Mouse (Mus musculus) neural tube, embryonic 13.5 days (tissue): ENCODE measurements at regions not wholly inside any gene's neighbourhood (a gene's known extent, or its start where the extent isn't known, plus 50 kb on each side); places are given as distances from the start of the nearest gene placed in this dataset.

Experiments used
- ATAC-seq: fragments of 200-750 bp; cut with Nextera tagmentation; 2 replicates; pipeline ENCODE4 v1.8.0; 2017; ENCODE audit warnings: low read depth, mild to moderate bottlenecking, moderate TSS enrichment, moderate library complexity
- H3K27ac ChIP-seq: fragments of 300-500 bp; sonication (generic); replicated peaks from 2 replicates; pipeline ENCODE4 v1.5.1; 2015; ENCODE audit warnings: moderate library complexity, mild to moderate bottlenecking, inconsistent platforms
- H3K27me3 ChIP-seq: fragments of 300-500 bp; sonication (generic); 2 replicates; pipeline ENCODE4 v1.6.1; 2015; ENCODE audit warnings: mild to moderate bottlenecking, inconsistent platforms
- H3K36me3 ChIP-seq: fragments of 300-500 bp; sonication (generic); 2 replicates; pipeline ENCODE4 v1.6.1; 2015; ENCODE audit warnings: mild to moderate bottlenecking, inconsistent platforms
- H3K4me1 ChIP-seq: fragments of 300-500 bp; sonication (generic); replicated peaks from 2 replicates; pipeline ENCODE4 v1.6.1; 2015; ENCODE audit warnings: inconsistent platforms
- H3K4me2 ChIP-seq: fragments of 300-500 bp; sonication (generic); 2 replicates; pipeline ENCODE4 v1.6.1; 2015; ENCODE audit warnings: inconsistent platforms, mild to moderate bottlenecking, moderate library complexity
- H3K4me3 ChIP-seq: fragments of 300-500 bp; sonication (generic); 2 replicates; pipeline ENCODE4 v1.5.1; 2015; ENCODE audit warnings: mild to moderate bottlenecking, inconsistent platforms
- H3K9ac ChIP-seq: fragments of 300-500 bp; sonication (generic); 2 replicates; pipeline ENCODE4 v1.6.1; 2015; ENCODE audit warnings: moderate library complexity, mild to moderate bottlenecking, inconsistent platforms
- H3K9me3 ChIP-seq: fragments of 300-500 bp; sonication (generic); 2 replicates; pipeline ENCODE4 v1.6.1; 2016; ENCODE audit warnings: inconsistent platforms
- WGBS: fragments of 180-500 bp; shearing (Covaris S2); methylation state at CpG from one replicate; pipeline ENCODE4 v1.1.7; 2015; 5-methylcytosine and 5-hydroxymethylcytosine counted together

DNA sequence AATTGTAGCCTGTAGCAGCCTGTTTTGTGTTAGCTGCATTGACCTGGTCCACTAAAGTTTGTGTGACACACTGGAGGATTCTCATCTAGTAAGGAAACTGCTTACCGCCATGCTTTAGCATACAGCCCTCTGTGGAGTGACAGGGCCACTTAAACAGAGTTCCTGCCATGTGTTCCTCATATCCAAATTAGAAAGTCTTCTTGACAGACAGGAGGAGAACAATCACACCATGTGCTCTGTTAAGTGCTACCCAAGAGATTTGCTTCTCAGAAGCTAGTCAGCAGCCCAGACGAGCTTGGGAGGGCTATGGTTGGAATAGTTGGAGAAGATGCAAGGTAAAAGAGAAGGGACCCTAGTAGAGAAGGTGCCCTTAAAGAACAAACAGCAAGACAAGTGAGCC lies 369.6 kb downstream of the Fgf9 start:
- Histone ChIP-seq H3K4me1 (no peaks in the 10 kb centered on the region), H3K9me3 (no peaks in the 10 kb centered on the region), H3K36me3 (no peaks in the 10 kb centered on the region), H3K27me3 (no peaks in the 10 kb centered on the region), H3K4me3 (no peak overlapping the region), H3K27ac (no peak overlapping the region), H3K4me2 (no peak overlapping the region), H3K9ac (no peak overlapping the region)
- WGBS: 79% methylated on average over 2 of the region's 2 CpGs
- ATAC-seq: no peak

DNA sequence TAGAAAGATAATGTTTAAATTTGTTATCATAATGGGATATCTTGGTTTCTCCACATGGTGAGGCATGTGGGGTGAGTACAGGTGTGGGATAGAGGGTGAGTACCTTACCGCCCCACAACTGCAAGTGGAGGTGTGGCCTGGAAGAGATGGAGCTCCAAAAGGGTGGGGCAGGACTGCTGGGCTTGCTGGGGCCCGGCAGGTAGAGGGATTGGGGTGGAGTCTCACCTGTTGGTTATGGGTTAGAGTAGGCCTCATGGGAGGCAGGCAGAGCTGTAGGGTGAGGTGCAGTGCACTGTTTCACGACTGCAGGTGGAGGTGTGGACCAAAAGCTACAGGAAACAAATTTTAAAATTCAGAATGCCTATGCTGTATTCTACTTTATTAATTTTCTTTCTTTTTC lies 365.7 kb downstream of the Fgf9 start:
- no peaks in the 10 kb centered on the region for H3K27me3 ChIP-seq
- H3K27ac ChIP-seq: no peak overlapping the region

GRCm38 (mm10) chr14:58426472-58426871 lies 356.1 kb downstream of the Fgf9 start:
- no peak for ATAC-seq
- H3K4me1 ChIP-seq: no peaks in the 10 kb centered on the region
- no peak overlapping the region for H3K9ac ChIP-seq
- WGBS: 68% methylated on average over 6 of the region's 6 CpGs
- no peaks in the 10 kb centered on the region for H3K36me3 ChIP-seq
- H3K9me3 ChIP-seq: no peaks in the 10 kb centered on the region
- no peaks in the 10 kb centered on the region for H3K27me3 ChIP-seq
- no peak overlapping the region for H3K4me2 ChIP-seq
- H3K27ac ChIP-seq: no peak overlapping the region
- no peak overlapping the region for H3K4me3 ChIP-seq

More for the DNA sequence above, 365.7 kb downstream of the Fgf9 start:
- H3K4me3 ChIP-seq: no peak overlapping the region
- WGBS: 79% methylated on average over 3 of the region's 3 CpGs
- no peak overlapping the region for H3K9ac ChIP-seq
- H3K36me3 ChIP-seq: no peaks in the 10 kb centered on the region
- no peak for ATAC-seq
- H3K9me3 ChIP-seq: no peaks in the 10 kb centered on the region
- no peak overlapping the region for H3K4me2 ChIP-seq
- no peaks in the 10 kb centered on the region for H3K4me1 ChIP-seq

GRCm38 (mm10) chr14:58421904-58422303 lies 351.6 kb downstream of the Fgf9 start:
- 28% methylated on average over 5 of the region's 5 CpGs for WGBS
- Histone ChIP-seq H3K4me3 (no peak overlapping the region), H3K27me3 (no peaks in the 10 kb centered on the region), H3K9ac (no peak overlapping the region), H3K27ac (no peak overlapping the region), H3K4me2 (no peak overlapping the region), H3K36me3 (no peaks in the 10 kb centered on the region), H3K9me3 (no peaks in the 10 kb centered on the region), H3K4me1 (no peaks in the 10 kb centered on the region)
- ATAC-seq: no peak

- no peak overlapping the region for H3K4me3 ChIP-seq
- H3K9ac ChIP-seq: no peak overlapping the region
- H3K4me2 ChIP-seq: no peak overlapping the region
- no peaks in the 10 kb centered on the region for H3K36me3 ChIP-seq
- H3K9me3 ChIP-seq: no peaks in the 10 kb centered on the region
- no peak overlapping the region for H3K27ac ChIP-seq
- 31% methylated on average over 1 of the region's 1 CpGs for WGBS
- no peaks in the 10 kb centered on the region for H3K27me3 ChIP-seq
- ATAC-seq: no peak; the same call in 1 of the 2 replicates
- H3K4me1 ChIP-seq: no peaks in the 10 kb centered on the region
Measured at GRCm38 (mm10) chr14:58417545-58417944, 347.2 kb downstream of the Fgf9 start.

DNA sequence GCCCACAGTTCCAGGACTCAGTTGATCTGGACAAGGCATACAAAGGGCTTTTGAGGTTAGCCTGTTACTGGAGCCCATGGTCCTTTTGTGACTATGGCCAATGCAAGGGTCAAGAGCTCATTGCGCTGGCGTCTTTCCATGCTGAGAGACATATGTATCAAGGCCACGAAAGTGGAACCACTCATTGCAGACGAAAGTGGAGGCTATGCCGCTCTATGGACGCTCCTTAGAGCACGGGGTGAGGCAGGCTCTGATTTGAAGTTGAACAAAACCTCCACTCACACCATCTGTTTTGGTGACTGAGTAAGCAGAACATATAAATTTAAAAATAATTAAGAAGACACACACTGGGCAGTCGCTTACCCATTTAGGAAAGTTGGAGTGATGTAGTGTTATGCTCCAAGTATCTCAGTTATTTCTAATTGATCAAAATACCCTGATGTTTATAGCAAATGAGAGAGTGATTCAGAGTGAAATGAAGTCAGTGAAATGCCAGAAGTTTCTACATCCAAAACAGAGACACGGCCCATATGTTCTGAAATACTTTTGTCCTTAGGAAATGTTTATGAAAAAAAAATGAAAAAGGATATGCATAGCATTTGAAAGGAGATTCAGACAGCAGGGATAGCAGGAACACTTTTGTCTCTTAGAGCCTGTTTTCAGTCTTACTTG lies 321.8 kb downstream of the Fgf9 start:
- H3K36me3 ChIP-seq: no peaks in the 10 kb centered on the region
- no peaks in the 10 kb centered on the region for H3K27me3 ChIP-seq
- WGBS: 87% methylated on average over 9 of the region's 9 CpGs
- no peak for ATAC-seq
- H3K4me3 ChIP-seq: no peak overlapping the region
- H3K9ac ChIP-seq: no peak overlapping the region
- H3K4me2 ChIP-seq: no peak overlapping the region
- H3K27ac ChIP-seq: no peak overlapping the region
- H3K4me1 ChIP-seq: no peaks in the 10 kb centered on the region
- H3K9me3 ChIP-seq: no peaks in the 10 kb centered on the region

DNA sequence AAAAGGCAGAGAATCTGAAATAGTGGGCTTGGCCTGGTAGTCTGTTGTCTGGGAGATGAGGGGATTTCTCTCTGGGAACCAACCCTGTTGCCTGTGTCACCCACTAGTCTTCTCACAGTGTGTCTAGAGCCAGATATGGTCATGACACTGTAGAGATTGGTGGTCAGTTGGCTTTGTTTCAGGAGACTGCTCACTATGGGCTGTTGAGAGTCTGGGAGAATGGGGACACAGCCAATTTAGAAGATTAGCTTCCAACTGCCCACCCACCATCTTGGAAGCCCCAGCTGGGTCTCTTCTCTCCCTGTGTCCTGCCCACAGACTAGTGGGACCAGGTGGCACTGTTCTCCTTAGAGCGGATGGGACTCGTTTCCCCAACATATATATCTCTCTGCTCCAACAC lies 320.4 kb downstream of the Fgf9 start:
- Histone ChIP-seq H3K4me2 (no peak overlapping the region), H3K4me1 (no peaks in the 10 kb centered on the region), H3K27me3 (no peaks in the 10 kb centered on the region), H3K36me3 (no peaks in the 10 kb centered on the region), H3K27ac (no peak overlapping the region), H3K4me3 (no peak overlapping the region), H3K9me3 (no peaks in the 10 kb centered on the region), H3K9ac (no peak overlapping the region)
- WGBS: 100% methylated on average over 2 of the region's 2 CpGs
- ATAC-seq: no peak

- Histone ChIP-seq H3K27ac (no peak overlapping the region), H3K4me2 (no peak overlapping the region), H3K36me3 (no peaks in the 10 kb centered on the region), H3K9me3 (no peaks in the 10 kb centered on the region), H3K9ac (no peak overlapping the region), H3K27me3 (no peaks in the 10 kb centered on the region), H3K4me3 (no peak overlapping the region), H3K4me1 (no peaks in the 10 kb centered on the region)
- 67% methylated on average over 9 of the region's 9 CpGs for WGBS
- ATAC-seq: no peak
Measured at GRCm38 (mm10) chr14:58387348-58388000, 317.1 kb downstream of the Fgf9 start.

GRCm38 (mm10) chr14:58375056-58375455 lies 304.7 kb downstream of the Fgf9 start:
- Histone ChIP-seq H3K36me3 (no peaks in the 10 kb centered on the region), H3K9ac (no peak overlapping the region), H3K4me1 (no peaks in the 10 kb centered on the region), H3K9me3 (0 out of 2 replicates have a peak, but pooled peaks cover 4% of the 10 kb centered on the region), H3K4me2 (no peak overlapping the region), H3K27ac (no peak overlapping the region), H3K4me3 (no peak overlapping the region), H3K27me3 (no peaks in the 10 kb centered on the region)
- ATAC-seq: no peak

GRCm38 (mm10) chr14:58356824-58357223 lies 286.5 kb downstream of the Fgf9 start:
- no peak for ATAC-seq
- Histone ChIP-seq H3K4me3 (no peak overlapping the region), H3K27ac (no peak overlapping the region), H3K4me1 (no peaks in the 10 kb centered on the region), H3K36me3 (no peaks in the 10 kb centered on the region), H3K27me3 (no peaks in the 10 kb centered on the region), H3K4me2 (no peak overlapping the region), H3K9ac (no peak overlapping the region), H3K9me3 (no peaks in the 10 kb centered on the region)
- WGBS: 80% methylated on average over 2 of the region's 2 CpGs

GRCm38 (mm10) chr14:58352986-58353385 lies 282.6 kb downstream of the Fgf9 start:
- H3K4me2 ChIP-seq: no peak overlapping the region
- H3K36me3 ChIP-seq: no peaks in the 10 kb centered on the region
- no peak overlapping the region for H3K27ac ChIP-seq
- no peaks in the 10 kb centered on the region for H3K27me3 ChIP-seq
- H3K9me3 ChIP-seq: no peaks in the 10 kb centered on the region
- H3K4me1 ChIP-seq: no peaks in the 10 kb centered on the region
- no peak overlapping the region for H3K4me3 ChIP-seq
- no peak overlapping the region for H3K9ac ChIP-seq
- ATAC-seq: no peak

- no peaks in the 10 kb centered on the region for H3K4me1 ChIP-seq
- ATAC-seq: no peak
- no peak overlapping the region for H3K9ac ChIP-seq
- no peaks in the 10 kb centered on the region for H3K9me3 ChIP-seq
- H3K4me2 ChIP-seq: no peak overlapping the region
- no peak overlapping the region for H3K4me3 ChIP-seq
- 89% methylated on average over 14 of the region's 14 CpGs for WGBS
- no peaks in the 10 kb centered on the region for H3K36me3 ChIP-seq
- H3K27ac ChIP-seq: no peak overlapping the region
- H3K27me3 ChIP-seq: no peaks in the 10 kb centered on the region
Measured at GRCm38 (mm10) chr14:58336148-58336547, 265.8 kb downstream of the Fgf9 start.

GRCm38 (mm10) chr14:58323164-58323563 lies 252.8 kb downstream of the Fgf9 start:
- no peaks in the 10 kb centered on the region for H3K9me3 ChIP-seq
- no peak overlapping the region for H3K9ac ChIP-seq
- H3K27ac ChIP-seq: no peak overlapping the region
- 75% methylated on average over 6 of the region's 6 CpGs for WGBS
- ATAC-seq: no peak
- no peaks in the 10 kb centered on the region for H3K27me3 ChIP-seq
- no peaks in the 10 kb centered on the region for H3K4me1 ChIP-seq
- no peak overlapping the region for H3K4me2 ChIP-seq
- no peak overlapping the region for H3K4me3 ChIP-seq
- no peaks in the 10 kb centered on the region for H3K36me3 ChIP-seq
